Mouse (Mus musculus) heart, postnatal 4 days (tissue): Measurements from ENCODE around the gene Copz2. TPM values are rescaled to one million over a fixed set of nuclear protein-coding genes. Genes with fewer than 3 reads are reported as not detected.
A peak's percentile ranks its signal among the peaks of the same experiment; 100 is the strongest.

Source experiments
- DNase-seq: peaks from one replicate; pipeline ENCODE4 v3.0.0; 2021
- total RNA-seq, 2 experiments: library from RNA; stranded (reverse); gene quantifications; 2 replicates each; pipeline ENCODE4 v1.2.3; 2021

The Copz2 gene
- total RNA-seq, 2 experiments from 2014 or later, result 51.2 to 52.7 TPM

DNA sequence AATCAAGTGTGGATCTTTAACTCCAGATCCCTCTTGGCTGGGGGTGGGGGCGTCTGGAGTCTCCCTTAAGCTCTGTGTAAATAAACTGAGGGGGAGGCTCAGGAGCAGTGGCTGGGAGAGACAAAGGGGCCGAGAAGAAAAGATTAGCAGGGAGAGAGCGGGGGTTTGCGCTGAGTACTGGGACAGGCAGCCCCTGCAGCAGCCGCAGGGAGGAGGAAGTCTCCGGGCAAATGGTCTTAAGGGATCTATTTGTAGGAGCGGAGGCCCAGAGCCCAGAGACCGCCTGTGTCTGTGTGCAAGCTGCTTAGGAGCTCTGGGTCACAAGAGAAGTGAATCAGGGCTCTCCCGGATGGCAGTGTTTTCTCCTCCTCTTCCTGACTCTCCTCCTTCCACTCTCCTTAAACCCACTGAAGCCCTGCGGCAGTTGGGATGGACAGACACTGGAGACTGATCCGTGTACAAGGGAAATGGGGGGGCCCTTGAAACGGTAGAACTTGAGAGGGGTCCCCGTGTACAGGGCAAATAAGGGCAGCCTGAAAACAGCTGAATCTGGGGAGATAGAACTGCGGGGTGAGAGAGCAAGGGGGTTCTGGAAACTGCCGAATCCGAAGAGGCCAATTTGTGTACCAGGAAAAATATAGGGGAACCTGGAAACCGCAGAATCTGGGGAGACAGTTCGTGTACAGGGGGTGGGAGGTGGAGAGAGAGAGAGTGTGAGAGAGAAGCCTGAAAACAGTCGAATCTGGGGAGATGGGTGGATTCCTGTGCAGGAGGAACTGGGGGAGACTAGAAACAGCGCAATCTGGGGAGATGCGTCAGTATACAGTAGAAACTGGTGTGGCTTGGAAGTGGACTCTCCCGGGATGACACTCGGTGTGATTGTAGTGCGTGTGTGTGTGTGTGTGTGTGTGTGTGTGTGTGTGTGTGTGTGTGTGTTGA lies 23.0 kb downstream of the Copz2 start:
- DNase-seq, result no peak

DNA sequence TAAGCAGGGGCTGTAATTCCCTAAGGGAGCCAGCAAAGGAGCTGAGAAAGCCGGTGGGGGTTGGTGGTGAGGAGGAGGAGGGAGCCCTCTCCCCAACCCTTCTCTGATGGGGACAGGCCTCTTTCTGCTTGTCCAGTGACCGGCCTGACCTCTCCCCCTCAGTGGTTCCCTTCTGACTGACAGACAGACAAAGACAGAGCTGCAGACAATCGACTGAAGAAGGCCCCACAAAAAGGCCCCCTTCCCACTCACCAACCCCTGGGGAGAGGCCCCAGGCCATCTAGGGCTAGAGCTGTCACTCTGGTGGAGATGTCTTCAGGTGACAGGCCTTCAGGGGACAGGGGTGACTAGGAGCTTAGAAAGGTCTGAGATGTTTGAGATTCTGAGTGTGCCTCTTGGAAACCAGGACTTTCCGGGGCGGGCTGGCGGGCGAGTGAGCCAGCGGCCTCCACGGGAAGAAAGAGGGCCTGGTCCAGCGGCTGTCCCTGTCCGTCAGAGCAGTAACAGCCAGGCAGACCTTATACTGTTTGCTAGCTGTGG lies 24.0 kb downstream of the Copz2 start:
- no peak for DNase-seq

DNA sequence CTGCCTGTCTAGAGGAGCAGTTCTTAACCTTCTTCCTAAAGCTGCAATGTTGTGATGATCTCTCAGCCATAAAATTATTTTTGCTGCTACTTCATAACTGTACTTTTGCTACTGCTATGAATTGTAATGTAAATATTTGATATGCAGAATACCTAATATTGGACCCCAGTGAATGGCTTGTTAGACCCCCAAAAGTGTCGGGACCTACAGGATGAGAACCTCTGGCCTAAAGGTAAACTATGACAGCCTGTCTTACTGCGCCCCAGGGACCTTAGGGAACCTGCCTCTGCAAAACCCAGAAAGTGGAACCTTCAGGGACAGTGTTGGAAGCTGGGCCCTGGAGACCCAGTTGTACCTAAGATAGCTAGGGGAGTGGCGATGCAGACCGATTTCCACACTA lies 25.6 kb downstream of the Copz2 start:
- DNase-seq, result no peak

DNA sequence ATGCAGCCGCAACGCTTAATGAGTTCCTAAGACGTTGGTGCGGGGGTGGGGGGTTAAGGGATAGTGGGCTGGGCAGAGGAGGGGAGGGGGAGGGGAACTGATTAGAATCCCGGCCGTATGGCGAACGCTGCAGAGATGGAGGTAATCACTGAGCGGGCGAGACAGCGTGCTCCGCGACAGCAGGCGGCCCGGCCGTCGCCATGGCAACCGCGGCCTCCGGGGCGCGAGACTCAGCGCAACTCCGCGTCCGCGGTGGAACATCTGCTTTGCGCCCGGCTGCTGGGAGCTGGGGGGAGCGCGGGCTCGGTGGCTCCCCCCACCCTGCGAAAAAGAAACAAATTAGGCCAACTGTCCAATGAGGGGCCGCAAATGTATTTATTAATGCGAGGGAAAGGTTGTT lies 26.1 kb downstream of the Copz2 start:
- DNase-seq, result peak; percentile 76

DNA sequence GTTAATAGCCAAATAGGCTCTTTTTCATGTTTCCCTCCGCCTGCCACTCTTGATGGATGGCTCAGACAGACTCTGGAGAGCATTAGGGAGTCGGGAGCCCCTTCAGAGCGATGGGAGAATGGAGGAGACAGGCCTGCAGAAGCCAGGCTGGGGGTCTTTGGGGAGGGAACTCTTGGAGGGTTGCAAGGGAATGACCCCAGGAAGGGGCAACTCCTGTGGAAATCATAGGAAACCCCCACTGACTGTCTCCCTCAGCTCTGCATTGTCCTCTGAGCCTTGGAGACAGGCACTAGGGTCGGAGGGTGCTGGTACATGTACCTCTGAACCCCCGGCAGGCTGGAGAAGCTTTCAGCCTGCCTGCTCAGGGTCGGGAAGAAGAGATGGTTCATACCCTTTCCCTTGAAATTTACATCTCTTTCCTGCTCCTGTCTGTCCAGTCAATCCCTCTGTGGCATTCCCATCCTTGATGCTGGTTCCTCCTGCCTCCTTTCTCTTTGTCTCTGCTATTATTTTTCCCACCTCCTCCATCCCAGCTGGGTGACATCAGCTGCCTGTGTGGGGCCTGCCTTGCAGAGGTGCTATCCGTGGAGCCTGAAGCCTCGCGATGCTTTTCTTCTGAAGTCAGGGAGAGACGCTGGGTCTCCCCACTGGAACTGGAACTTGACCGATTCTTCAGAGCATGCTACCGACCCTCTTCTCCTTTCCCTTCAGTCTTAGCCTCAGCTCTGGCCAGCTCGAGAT lies 26.8 kb downstream of the Copz2 start:
- DNase-seq, result no peak

DNA sequence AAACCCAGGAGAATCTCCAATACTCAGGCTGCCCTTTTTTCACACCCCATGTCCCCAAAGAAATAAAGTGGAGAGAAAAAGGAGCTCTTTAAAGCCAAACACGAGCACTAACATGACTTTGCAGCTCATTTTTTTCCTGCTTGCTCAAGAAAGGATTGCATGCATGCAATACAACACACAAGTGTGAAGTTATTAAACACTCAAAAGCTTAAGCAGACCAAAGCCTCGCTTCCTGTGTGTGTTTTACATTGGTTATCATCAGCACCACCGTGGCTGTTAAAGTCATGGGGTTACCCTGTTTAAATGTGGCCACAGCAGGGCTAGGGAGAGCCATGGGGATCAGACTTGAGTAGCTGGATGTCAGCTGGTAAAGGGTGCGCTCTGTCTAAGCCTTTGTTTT lies 27.4 kb downstream of the Copz2 start:
- no peak for DNase-seq

DNA sequence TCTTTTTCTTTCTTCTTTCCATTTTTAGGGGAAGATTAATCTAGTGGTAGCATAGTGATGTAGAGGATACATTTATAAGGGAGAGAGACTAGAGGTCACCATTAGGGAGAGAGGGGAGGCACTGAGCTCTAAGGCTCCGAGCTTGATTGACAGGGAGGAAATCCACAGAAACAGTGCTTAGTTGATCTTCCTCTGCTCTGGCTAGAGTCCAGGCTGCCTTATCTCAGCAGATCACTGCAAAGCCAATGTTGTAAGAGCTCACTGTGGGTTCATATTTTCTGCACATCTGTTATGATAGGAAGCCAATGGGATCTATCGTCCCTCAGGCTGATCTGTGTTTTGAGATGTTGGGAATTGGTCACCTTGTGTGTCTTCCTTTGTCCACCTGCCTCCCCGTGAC lies 29.0 kb downstream of the Copz2 start:
- no peak for DNase-seq

DNA sequence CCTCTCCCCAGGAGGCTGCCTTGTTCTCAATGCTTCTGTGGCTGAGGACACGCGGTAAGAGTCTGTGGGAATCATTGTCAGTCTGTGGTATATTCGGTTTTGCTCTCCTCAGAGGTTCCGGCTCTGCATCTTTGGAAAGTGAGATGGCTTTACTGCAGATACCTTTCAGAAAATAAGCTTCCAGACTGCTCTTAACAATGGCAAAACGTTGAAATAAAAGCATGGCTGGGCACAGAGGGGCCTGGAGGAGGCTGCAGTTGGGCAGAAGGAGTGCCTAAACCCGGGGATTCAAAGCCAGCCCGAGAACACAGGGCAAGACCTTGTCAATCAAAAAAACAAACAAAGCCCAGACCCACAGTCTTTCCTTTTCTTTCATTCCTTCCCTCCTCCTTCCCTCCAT lies 29.7 kb downstream of the Copz2 start:
- DNase-seq, result no peak

DNA sequence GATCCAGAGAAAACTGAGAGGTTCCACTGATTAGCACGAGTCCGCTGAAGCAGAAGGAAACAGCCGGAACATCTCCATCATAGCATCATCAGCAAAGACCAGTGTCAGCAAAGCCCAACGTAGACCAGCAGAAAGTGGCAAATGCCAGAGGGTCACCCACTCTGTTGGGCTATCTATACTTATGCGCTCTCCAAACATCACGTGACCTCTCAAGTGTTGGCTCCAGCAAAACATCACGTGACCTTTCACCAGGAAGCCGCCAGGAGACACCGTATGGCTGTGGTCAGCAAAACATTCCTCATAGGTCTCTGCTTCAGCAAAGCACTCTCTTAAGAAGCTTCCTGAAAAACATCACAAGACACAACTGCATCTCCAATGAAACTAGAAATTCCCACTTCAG lies 30.6 kb downstream of the Copz2 start:
- DNase-seq, result no peak

DNA sequence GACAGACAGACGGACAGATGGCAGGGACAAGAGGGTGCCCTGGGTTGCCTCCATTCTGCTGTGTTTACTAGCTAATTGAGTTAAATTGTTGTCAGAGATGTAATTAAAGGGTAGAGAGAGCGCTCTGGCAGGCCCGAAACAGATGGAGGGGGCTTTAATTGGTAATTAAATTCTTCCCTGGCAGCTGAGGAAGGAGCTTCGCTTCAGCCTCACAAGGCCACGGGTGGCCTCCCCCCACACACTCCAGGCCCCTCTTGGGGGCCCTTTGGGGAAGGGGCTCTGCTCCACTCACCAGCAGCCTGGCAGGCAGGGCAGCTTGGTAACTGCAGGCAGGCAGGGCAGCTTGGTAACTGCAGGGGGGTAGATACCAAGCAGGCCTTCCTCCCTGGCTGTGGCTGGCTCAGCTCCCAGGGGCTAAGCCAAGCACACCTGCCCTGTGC lies 36.3 kb downstream of the Copz2 start:
- no peak for DNase-seq

DNA sequence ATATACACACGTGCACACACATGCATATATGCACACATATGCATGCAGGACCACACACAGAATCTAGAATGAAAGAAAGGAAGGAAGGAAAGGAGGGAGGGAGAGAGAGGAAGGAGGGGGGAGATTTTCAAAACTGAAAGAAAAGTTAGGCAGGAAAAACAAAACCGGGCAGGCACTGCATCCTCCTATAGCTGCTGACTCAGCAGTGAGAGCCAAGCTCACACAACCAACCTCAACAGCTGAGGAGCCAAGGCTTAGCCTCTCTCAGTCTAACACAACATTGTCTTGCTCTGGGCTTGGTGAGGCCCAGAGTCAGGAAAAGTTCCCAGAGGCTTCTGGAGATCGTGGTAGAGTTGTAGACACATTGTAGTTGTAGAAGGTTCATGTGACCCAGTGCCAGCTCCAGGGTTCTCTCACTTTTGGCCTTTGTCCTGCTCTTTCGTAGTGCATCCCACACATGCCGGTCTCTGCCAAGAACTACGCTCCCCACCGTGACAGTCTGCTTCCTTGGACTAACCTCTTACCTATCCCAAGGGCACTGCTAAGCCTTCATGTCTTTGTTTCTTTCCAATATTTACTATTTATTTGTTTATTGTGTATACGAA lies 37.4 kb downstream of the Copz2 start:
- no peak for DNase-seq

DNA sequence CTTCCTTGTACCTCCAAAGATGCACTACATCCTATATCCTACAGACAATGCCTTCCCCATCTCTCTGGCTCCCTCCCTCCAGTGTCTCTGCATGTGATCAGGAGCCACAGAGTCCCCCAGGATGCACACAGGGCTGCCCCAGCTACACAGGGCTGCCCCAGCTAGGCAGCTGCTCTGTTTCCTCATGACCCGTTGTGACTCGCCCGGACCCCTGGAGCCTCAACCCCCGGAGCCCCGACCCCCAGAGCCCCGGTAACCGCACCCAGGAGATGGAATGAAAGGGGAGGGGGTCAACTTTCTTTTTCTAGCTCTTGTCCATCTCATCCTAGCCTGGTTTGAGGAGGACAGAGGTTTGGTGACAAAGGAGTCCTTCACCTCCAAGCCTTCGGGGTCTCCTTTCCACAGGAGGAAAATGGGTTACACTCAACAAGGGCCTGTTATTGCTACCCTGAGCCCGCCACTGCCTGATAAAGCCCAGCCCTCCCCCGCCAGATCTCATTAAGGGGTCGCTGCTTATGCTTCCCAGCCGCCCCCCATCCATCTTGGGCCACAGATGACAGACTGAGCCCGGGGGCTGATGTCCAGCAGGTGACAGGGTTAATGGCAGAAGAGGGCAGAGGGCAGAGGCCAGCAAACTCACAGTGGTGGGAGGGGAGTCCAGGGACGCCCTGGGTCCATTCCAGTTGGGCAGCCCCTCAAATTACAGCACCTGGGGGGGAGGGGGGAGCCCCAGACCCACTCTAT lies 42.3 kb downstream of the Copz2 start:
- no peak for DNase-seq

DNA sequence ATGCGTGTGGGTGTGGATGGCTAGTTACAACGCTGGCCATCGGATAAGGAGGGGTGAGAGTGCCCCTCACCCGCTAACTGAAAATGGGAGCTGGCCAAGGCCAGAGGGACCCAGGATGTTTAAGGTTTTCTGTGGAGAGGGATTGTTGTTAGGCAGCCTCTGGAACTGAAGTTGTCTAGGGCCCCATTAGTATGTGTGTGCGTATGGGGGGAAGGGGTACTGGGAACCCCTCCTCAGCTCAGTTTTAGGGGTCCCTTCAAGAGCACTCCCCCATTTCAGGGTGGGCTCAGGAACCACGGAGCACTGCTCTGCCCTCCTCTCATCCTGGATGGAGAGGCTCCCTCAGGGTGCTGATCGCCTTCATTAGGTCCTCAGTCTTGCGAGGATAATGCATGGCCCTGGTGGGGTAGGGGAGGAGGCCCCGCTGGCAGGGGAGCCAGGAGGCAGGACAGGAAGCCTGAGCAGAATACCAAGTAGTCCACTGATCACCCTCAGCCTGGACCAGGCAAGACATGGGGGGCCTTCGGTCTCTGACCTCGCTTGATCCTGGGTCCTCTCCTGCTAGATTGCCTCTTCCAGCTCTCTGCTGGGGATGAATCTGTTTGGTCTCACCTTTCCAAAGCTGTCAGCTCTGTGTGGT lies 43.7 kb downstream of the Copz2 start:
- no peak for DNase-seq

DNA sequence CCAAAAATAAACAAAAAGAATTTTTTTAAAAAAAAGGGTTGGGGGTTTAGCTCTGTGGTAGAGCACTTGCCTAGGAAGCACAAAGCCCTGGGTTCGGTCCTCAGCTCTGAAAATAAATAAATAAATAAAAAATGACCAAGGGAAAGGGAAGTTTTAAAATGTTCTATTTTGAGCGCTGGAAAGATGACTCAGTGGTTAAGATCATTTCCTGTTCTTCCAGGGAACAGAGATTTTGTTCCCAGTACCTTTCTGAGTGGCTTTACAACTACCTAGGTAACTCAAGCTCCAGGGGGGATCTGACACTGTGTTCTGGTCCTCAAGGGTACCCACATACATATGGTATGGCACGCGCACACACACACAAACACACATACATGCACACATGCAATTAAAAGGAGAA lies 46.2 kb downstream of the Copz2 start:
- no peak for DNase-seq

DNA sequence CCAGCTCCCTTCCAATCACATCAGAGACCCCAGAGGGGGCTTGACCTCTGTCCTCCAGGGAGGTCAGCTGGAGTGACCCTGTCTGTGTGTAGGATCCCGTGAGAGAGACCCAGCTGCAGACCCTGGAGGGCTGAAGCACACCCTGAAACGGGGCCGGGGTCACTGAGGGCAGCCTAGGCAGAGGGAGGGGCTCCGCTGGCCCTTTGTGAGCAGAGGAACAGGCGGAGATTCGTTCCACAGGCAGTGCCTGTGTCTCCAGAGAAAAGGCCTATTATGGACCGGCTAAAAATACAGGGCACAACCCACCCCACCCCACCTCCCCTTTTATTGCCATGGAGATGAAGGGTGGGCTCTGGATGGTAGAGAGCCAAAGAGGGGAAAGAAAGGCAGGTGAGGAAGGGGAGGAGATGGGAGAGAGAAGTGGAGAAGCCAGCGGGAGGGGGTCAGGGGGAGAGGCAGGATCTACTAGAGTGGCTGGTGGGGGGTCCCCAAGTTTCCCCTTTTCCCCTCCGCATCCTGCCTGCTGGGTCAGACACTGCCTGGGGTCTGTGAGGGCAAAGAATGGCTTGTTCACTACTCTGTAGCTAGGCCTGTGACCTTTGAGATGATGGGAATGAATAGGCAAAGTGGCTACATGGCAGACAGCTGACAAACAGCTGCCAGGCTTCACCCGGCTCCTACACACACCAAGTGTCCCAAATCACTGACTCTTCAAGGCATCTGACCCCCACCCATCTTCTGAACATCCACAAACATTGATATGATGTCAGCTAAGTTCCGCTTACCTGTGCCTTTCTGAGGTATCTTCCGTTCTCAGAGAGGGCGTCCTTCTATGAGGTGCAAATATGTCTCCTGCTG lies 50.0 kb downstream of the Copz2 start:
- no peak for DNase-seq

DNA sequence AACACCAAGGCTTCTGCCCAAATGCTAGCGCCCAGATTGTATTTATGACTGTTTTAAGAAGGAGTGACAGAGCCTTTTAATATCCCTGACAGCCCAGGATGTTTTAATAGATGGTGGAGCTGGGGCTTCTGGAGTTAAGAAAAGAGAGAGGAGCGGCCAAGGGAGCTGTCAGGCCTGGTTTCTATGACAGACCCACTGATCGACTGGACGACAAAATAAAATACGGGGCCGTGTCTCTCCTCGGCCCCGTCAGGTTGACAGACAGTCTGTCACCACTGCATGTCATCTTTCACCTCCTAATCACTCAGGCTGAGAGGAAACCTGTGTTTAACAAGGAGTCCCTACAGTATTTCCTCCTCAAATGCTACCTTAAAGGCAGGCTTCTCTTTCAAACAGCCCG lies 51.7 kb downstream of the Copz2 start:
- DNase-seq, result no peak

DNA sequence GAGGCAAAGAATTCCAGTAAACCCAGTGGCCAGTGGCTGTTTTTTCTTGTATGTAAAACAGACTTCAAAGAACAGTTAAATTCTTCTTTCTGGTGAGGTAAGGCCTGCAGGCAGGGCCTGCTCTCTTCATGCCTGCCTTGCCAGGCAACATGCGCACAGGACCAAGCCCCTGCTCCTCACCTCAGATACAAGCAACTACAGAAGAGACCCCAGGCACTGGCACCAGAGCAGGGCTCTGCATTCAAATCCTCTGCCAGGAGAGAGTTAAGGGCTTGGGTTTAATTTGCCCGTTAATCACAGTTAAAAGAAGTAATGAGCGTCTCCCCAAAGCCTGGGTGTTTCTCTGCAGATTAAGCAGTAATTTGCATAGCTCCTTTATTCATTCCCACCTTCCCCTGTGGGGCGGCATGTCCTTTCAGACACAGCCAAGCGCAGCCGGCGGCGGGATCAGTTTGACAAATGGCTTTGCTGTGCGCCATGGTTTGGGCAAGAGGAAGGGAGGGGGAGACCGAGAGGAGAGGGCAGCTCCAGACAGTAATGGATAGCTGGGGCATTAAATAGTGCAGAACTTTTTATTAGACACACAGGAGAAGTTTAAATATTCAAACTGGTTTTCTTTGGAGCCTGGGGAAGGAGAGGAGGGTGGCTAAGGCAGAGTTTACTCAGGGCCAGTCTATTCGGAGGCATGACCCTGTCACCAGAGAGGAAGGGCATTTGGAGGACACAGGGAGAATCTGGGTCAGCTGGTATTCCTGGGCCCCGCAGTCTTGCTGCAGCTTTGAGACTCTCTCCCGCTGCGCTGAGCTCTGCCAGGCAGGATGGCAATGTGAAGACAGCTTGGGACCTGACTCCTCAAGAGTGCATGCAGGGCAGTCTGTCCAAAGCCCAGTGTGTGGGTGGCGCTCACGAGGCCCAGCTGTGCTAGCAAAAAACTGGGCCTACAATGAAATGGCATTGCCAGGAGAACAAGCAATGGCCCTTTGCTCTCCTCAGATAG lies 53.3 kb downstream of the Copz2 start:
- DNase-seq, result no peak

DNA sequence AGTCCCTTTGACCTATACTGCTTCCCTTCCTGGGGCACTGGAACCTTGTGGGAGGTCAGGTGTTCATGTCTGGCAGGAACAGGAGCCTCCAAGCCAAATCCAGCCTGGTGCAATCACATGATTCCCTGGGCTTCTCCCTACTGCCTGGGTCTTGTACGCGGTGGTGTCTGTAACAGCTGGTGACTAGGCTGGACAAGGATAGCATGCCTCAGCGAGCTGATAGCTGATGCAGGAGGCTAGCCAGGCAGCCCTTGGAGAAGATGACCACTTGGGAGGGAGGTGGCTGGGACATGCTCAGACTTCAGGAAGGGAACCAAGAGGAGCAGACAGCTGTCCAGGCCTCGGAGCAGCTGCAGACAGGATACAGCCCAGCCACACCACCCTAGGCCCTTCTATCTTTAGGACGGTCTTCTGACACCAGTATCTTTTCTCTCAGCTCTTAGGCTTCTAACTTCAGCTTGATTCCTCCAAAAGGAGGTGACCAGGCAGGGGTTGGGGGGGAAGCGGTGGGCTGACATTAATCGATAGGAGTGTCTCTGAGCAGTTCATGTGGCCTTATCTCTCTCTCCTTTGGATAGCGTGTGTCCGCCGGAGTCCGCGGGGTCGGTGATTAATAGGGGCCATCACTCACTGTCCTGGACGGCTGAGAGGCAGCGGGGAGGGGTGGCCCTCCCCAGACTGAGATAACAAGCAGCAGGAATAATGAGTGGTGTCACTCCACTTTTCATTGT lies 56.9 kb downstream of the Copz2 start:
- DNase-seq, result peak; percentile 52

DNA sequence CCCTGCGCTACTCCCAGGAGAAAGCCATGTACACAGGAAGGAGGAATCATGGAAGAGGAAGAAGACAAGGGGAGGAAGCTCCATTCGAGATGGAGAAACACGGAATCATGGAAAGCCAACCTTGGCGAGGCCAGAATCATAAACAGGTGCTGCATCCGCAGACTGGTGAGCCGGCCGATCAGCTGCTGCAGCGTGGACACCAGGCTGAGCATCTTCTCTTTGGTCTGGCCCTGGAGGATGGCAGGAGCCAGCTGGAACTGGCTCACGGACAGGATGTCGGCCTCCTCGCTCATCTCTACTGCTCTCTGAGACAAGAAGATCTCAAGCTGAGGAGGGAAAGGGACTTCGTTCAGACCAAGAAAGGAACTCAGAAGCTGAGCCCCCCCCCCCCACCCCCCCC lies 58.9 kb downstream of the Copz2 start:
- no peak for DNase-seq
